Mouse (Mus musculus) heart, postnatal 14 days (tissue): Measurements from ENCODE around the gene Tmem52b. TPM values are rescaled to one million over a fixed set of nuclear protein-coding genes. Genes with fewer than 3 reads are reported as not detected.
A peak's percentile ranks its signal among the peaks of the same experiment; 100 is the strongest.
"Not testable (repeated sequence)": the region's sequence is repeated elsewhere in the genome, so short reads cannot be mapped to it uniquely, and the experiment has no call there.

ENCODE experiments used
- DNase-seq, 2 experiments: peaks; one replicate each; pipeline ENCODE4 v3.0.0; 2021 to 2022
- intact Hi-C: fragments of 180-260 bp; cut with DNase I; formaldehyde crosslinking; loops from one replicate; pipeline ENCODE4 v1.15.1; 2025
- long read RNA-seq, 2 experiments: library from polyadenylated mRNA; stranded (forward); transcript quantifications; one replicate each; pipeline ENCODE4 v2.0.0; 2021
- total RNA-seq, 2 experiments: library from RNA; stranded (reverse); gene quantifications; 2 replicates each; pipeline ENCODE4 v1.2.3; 2021

Gene Tmem52b
- total RNA-seq, result not detected
- long read RNA-seq, experiment 1, result 0 reads
- long read RNA-seq, experiment 2, result 0 reads

DNA sequence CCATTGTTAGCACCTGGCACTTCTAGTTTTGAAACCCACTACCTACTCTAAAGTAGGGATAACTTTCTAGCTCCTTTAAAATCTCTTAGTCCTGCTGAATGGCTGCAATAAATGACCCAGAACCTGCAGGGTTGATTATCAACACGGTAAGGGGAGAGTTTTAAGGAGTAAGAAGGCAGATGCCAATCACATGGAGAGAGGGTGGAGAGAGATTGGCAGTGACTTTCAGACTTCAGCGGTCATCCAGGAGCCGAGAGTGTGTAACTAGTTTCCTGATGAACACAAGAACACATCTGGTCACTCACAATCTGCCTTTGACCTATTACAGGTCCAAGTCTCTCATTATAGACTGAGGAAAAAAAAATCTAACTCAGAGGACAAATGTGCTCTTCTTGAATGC lies at the start of gene Tmem52b:
Gene Tmem52b (plus strand): TSS at position 189 of the 400 bp plus-strand sequence.
- DNase-seq, result no peak
- intact Hi-C loops, result no loop called here

DNA sequence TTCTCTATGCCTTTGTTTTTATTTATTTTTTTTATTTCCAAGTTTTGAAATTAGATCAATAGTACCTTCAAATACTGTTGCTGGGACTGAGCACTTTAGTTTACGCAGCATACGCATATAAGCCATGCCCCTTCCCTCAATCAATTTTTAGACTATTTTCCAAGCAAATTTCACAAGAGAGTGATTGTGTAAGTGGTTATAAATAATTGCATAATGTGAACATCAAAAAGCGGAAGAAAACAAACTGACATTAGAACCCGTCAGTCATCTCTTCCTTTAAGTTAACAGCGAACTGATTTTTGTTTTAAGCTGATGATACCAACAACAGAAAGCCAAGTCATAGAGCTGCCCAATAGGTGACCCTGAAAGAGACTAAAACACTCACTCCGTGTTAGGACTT lies 41.0 kb upstream of the Tmem52b start:
- DNase-seq, result no peak
- intact Hi-C loops, result no loop called here

GRCm38 (mm10) chr6:129472627-129473026 lies 39.7 kb upstream of the Tmem52b start:
- DNase-seq, result no peak
- intact Hi-C loops, result no loop called here

GRCm38 (mm10) chr6:129476404-129477126 lies 35.8 kb upstream of the Tmem52b start:
- intact Hi-C loops, result loop anchor here (1.0 to 2.0 kb wide), 2 partner anchors 40 to 83 kb away; no protein-coding TSS in a partner anchor
- DNase-seq, result peak; percentile 1 to 23

DNA sequence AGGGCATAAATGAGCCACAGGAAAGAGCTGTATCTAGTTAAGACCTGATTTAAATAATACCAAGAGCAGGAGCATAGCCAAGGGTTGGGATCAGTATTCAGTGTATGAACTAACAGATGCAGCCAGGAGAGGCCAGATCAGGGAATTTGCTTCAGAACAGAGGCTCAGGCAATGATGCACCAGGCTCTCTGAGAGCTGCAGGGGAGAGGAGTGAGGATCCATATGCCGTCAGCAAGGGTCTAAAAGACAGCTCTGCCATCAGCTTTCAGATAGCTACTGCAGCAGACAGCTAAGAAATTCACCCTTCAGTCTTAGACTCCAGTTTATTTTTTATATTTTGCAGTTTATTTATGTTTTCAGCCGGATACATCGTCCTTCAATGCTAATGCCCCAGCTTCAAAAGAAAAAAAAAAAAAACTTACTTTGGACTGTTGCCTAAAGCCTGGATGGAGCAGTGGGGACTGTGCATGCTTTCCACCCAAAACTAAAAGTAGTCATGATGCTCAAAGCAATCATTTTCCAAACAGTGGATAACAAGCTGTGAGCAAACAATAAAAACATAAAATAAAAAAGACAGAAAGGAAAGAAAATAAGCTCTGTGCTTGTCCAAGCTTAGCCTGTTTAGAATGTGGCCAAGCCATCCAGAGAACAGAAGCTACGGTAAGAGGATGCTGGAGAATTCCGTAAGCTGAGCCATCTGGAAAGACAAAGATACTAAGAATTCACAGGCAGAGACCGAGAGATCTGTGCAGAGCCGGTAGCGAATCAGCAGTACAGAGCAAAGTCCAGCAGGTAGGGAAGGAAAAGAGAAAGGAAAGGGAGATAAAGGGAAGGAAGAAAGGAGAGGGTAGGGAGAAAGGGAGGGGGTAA lies 32.0 kb upstream of the Tmem52b start:
- intact Hi-C loops, result no loop called here
- no peak for DNase-seq

- no peak for DNase-seq
- intact Hi-C loops, result no loop called here
Observed at GRCm38 (mm10) chr6:129494924-129495323, 17.4 kb upstream of the Tmem52b start.

DNA sequence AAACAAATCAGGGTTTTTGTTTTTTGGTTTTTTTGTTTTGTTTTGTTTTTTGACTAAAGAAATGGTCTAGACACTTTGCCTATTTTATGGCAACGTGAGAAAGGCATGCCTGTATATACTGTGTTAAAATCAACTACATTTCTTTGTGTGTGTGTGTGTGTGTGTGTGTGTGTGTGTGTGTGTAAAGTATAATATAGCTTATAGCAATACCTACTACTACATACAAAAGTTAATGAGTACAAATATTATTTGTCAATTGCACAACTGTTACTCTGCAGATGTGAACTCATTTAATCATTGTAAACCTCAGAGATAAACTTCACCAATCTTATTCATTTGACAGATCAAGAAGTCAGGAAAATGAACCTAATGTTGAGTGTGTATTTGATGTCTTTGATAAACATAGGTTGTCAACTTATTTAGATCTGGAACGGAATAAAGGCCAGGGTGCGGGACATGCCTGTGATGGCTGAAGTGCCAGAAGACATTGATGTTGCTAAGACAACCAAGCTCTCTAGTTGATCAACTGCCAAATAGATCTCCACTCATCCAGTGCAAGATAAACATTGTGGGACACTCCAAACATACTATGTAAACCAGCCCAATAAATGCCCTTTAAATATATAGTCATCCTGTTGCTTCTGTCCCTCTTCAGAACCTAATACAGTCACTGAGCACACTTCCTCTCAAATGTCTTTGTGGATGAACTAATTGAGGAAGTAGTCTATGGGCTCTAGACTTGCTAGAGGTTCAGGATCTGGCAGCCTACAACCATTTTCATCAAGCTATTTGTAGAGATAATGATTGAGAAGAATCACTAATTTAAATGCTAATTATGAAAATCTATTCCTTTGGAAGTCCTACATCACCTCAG lies 14.8 kb upstream of the Tmem52b start:
- intact Hi-C loops, result no loop called here
- no peak for DNase-seq

- intact Hi-C loops, result not testable (repeated sequence)
Observed at GRCm38 (mm10) chr6:129499516-129499915, 12.8 kb upstream of the Tmem52b start.

DNA sequence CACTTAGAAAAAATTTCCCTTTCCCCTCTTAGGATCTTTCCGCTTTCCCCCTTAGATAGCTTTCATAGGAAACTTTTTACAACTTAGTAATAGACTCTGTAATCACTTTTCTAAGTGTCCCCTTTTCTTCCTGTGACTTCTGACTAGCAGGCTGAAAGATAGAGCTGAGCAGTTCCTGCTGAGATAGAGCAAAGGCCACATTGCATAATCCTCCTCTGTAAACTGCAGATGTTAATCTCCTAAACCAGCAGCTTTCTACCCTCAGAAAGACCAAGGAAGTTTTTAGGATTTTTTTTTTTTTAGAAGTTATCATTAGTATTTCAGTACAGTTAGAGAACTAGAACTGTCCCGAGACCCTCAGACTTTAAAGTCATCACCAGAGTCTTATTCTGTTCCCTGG lies 8.9 kb upstream of the Tmem52b start:
- intact Hi-C loops, result no loop called here
- DNase-seq, result no peak

More at GRCm38 (mm10) chr6:129499516-129499915, 12.8 kb upstream of the Tmem52b start:
- DNase-seq, result not testable (repeated sequence)

DNA sequence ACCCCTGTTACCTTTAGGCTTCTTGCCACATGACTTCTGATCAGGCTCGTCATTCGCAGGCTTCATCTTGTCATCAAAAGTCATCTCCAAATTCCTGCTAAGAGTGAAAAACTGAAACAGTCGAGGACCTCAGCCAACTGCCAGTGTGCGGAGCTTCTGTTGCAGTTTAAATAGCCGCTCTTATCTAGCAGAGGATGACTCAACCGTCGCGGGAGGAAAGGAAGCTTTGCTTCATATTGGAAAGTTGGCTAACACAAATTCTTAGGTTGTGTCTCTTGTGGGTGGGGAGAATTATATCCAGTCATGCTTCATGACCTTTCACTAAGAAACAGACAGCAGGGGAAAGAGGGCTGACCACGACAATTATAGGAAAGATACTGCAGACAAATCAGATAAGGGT lies 5.3 kb upstream of the Tmem52b start, which contains the start of gene Olr1:
Gene Olr1 (minus strand): TSS at position 142 of the 400 bp plus-strand sequence.
- intact Hi-C loops, result no loop called here
- DNase-seq, result no peak

- intact Hi-C loops, result no loop called here
- no peak for DNase-seq
Observed at GRCm38 (mm10) chr6:129510120-129510911, 2.0 kb upstream of the Tmem52b start.

- intact Hi-C loops, result no loop called here
- DNase-seq, result no peak
Observed at GRCm38 (mm10) chr6:129512868-129513267, 513 bp downstream of the Tmem52b start.

GRCm38 (mm10) chr6:129513409-129513808 lies 1.1 kb downstream of the Tmem52b start:
- no peak for DNase-seq
- intact Hi-C loops, result no loop called here

DNA sequence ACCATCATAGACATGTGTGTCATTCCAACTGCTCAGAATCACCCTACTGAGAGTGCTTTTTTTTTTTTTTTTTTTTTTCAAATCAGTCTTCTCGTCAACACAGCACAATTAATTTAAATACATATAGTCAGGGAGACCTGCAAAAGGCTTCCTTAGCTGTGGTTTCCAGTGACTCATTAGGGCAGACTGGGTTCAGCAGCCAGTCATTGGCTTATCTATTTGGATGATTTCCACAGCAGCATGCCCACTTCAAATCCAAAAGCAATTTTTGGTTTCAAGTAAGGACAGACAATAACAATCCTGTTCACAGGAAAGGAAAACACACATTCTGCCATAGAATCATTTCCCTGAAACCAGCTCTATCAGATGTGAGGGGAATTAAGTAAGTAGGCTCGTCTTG lies 2.0 kb downstream of the Tmem52b start:
- DNase-seq, result no peak
- intact Hi-C loops, result no loop called here

DNA sequence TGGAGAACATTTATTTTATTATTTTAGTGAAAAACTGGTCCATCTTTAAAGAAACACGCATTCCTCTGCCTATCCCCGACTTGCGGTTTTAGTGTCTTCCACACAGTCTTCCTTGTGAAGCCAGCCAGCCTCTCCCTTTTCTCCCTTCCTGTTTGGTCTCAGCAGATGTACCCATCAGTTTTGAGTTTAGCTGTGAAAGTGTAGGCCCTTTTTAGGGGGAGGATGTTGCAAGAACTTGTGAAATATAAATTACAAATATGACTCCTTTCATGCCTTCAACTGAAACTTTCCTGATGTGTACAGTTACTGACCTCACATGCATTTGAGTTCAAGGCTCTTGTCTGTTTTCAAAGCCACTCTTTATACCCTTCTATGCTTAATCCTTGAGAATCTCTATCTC lies 2.7 kb downstream of the Tmem52b start:
- DNase-seq, result no peak
- intact Hi-C loops, result loop anchor here (5.0 kb wide), 1 partner anchor 42 kb away; no protein-coding TSS in a partner anchor

GRCm38 (mm10) chr6:129516388-129516787 lies 4.0 kb downstream of the Tmem52b start:
- intact Hi-C loops, result loop anchor here (2.0 to 5.0 kb wide), 2 partner anchors 40 to 41 kb away; no protein-coding TSS in a partner anchor
- no peak for DNase-seq

- peak in 1 of 2 experiments; percentile 51 for DNase-seq
- intact Hi-C loops, result loop anchor here (1.0 to 5.0 kb wide), 3 partner anchors 39 to 125 kb away; no protein-coding TSS in a partner anchor
Observed at GRCm38 (mm10) chr6:129517752-129518408, 5.5 kb downstream of the Tmem52b start.

DNA sequence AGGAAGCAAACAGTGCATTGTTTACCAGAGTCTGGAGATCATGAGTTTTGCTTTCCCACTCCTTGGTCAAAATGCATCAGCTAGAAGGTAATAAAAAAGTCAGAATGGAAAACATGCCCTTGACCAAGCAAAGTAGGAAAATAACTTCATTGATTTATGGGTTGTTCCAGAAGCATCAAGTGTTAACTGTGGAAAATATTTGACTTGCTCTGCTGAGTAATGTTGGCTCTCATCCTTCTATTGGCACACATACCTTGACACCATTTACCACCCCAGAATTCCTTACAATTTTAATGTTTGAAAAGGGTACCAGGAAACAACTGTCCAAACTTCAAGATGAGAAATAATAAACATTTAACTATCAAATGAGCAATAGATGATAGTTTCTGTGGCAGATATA lies 13.7 kb downstream of the Tmem52b start:
- DNase-seq, result no peak
- intact Hi-C loops, result no loop called here

GRCm38 (mm10) chr6:129527416-129527815 lies 15.1 kb downstream of the Tmem52b start:
- no peak for DNase-seq
- intact Hi-C loops, result no loop called here
